Mouse (Mus musculus): ENCODE data around the gene Ntmt1.

Ntmt1 gene

DNA sequence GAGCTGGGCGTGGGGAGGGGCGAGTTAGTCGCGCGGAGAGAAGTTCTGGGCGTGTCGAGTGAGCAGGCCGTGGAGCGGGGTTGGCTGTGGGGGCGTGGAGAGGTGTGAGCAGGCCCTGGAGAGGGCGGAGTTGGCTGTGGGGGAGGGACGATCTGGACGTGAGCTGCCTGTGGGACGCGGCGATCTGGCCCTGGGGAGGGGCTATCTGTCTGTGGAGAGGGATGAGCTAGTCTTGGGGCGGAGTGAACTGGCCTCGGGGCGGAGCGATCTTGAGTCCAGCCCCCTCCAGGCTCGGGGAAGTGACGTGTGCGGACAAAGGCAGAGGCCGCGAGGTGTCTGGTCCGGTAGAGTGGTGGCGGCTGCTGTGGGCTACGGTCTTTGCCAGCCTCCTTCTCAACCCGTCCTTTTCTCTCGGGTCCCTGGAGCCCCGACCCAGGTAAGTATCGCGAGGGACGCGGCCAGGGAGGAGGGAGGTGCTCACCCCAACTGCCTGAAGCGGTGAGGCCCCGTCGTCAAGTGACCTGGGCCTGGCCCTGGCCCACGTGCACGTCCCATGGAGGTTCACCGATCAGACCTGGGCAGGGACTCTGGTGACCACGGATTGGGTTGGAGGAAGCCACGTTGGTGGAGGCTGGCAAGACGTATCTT, at the start of gene Ntmt1:
TSS of gene Ntmt1 (plus strand) at position 179 of the 648 bp plus-strand sequence.
- DNase-seq (ENCODE audit: low spot score in 2 of 2), result peak; percentile 89 to 97

- peak; percentile 28 to 54 for DNase-seq (ENCODE audit: low spot score in 2 of 2)
Measured at GRCm38 (mm10) chr2:30758341-30759087, 49.1 kb upstream of the Ntmt1 start.

DNA sequence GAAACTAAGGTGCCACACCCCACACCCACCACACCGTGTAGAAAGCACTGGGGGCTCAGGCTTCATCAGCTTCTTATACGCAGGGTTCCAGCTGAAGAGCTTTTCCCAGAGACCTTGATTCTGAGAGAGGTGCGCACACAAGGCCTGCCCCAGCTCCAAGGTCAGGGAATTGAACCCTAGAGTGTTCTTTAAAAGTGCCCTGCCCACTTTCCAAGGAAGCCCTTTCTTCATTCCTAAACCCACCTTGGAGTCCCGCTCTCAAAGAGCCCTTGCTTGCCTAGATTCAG, 48.6 kb upstream of the Ntmt1 start:
- DNase-seq (ENCODE audit: low spot score in 2 of 2), result no peak

- no peak for DNase-seq (ENCODE audit: low spot score in 2 of 2)
Measured at GRCm38 (mm10) chr2:30759442-30759841, 48.2 kb upstream of the Ntmt1 start.

DNA sequence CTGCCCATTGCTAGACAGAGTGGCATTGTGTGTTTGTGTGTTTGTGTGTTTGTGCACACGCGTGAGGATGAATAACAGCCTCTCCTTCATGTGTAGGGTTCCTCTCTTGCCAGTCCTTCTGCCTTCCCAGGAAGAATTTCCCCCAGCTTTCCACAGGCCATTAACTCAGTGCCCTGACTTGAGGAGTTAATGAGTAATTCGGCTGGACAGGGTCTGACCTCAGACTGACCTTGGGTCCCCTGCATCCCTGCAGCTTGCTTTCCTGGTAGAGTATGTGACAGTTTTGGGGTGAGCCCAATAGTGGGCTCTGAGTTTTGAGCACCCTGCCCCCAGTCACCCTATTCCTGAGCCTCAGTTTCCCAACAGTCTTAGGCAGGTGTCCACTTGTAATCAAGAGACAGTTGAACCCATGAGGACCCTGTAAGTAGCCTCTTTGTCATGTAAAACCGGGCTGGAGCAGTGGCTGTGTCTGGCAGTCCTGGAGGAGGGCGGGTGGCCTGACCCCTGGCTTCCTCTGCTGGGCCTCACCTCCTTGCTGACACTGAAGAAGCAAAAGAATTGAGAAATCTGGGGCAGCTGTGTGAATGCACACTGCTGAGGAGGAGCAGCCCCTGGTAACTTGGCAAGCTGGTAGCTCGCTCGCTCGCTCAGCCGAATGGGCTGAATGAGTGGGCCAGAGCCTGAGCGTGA, 47.6 kb upstream of the Ntmt1 start:
- DNase-seq (ENCODE audit: low spot score in 2 of 2), result no peak

GRCm38 (mm10) chr2:30760706-30761105, 46.9 kb upstream of the Ntmt1 start:
- no peak for DNase-seq (ENCODE audit: low spot score in 2 of 2)

DNA sequence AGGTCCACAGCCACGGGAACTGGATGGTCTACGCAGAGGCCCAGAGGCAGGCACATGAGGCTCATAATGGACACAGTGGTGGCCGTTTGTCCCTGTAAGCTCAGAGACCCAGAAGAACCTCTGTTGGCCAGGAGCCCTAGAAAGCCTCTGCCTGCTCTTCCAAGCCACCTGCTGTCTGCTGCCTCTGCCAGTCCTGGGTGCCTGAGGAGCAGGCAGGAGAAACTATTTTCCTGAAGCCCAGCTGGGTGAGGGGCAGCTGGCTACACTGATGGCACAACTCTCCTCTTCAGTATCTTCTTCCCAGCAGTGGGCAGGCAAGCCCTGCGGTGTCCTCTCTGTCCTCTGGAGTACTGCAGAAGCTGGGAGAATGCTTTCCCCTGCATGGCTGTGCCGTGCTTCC, 41.2 kb upstream of the Ntmt1 start:
- no peak for DNase-seq (ENCODE audit: low spot score in 2 of 2)

DNA sequence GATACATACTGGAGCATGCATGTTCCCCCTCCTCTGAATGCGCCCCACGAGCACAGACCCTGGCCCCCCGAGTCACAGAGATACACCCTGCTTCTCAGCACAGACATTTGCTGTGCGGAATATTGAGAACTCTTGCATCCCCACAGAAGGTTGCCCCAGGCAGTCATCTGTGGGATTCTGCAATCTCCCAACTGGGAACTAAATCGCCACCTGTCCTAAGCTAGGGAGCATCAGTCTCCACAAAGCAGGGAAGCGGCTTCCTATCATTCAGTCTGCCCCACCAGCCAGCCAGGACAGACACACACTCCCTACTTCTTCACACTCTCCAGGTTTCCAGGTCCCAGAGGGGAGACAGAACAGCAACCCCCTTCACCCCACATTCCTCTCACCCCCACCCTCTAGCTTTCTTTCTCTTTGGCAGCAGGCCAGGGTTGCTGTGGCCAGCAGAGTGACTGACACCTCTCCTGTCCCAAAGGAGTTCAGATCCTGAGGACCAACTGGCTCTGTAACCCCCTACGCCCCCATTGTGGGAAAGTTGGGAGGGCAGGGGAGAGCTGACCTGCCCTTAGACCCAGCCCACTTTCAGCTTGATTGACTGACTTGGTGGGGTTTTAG, 39.9 kb upstream of the Ntmt1 start:
- no peak for DNase-seq (ENCODE audit: low spot score in 2 of 2)

GRCm38 (mm10) chr2:30768529-30768928, 39.1 kb upstream of the Ntmt1 start:
- no peak for DNase-seq (ENCODE audit: low spot score in 2 of 2)

GRCm38 (mm10) chr2:30769187-30769586, 38.4 kb upstream of the Ntmt1 start:
- DNase-seq (ENCODE audit: low spot score in 2 of 2), result no peak

- no peak for DNase-seq (ENCODE audit: low spot score in 2 of 2)
Measured at GRCm38 (mm10) chr2:30771368-30771805, 36.2 kb upstream of the Ntmt1 start.

- DNase-seq (ENCODE audit: low spot score in 2 of 2), result peak; percentile 59 to 66
Measured at GRCm38 (mm10) chr2:30771806-30772460, 35.7 kb upstream of the Ntmt1 start.

DNA sequence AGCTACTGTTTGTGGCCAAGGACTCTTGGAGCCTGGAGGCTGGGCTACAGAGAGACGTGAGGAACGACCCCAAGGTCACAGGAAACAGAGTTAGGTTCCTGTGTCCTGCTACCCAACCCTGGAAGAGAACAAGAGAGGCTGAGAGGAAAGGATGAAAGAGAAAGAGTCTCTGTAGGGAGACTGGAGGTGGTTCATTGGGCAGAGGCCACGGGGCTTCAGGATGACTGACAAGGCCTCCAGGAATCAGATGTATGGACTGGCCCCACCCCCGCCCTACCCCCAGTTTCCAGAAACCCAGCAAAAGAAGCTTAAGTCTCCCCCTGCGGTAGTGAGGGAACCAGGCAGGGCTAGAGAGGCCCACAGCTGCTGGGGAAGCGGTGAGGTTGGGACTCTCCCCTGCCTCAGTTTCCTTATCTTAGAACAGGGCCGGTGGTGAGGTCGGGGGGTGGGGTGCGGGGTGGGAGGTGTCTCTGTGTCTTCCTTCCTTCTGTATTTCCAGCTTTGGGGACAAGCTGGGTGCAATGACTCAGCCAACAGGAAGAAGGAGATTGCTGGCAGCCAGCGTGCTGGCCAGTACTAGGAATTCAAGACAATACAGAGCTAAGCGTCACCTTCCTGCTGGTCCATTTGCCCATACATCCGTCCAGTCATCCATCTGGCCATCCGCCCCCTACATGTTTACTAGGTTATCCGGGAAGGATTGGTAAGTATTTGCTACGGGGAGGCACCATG, 34.9 kb upstream of the Ntmt1 start:
- DNase-seq (ENCODE audit: low spot score in 2 of 2), result no peak

DNA sequence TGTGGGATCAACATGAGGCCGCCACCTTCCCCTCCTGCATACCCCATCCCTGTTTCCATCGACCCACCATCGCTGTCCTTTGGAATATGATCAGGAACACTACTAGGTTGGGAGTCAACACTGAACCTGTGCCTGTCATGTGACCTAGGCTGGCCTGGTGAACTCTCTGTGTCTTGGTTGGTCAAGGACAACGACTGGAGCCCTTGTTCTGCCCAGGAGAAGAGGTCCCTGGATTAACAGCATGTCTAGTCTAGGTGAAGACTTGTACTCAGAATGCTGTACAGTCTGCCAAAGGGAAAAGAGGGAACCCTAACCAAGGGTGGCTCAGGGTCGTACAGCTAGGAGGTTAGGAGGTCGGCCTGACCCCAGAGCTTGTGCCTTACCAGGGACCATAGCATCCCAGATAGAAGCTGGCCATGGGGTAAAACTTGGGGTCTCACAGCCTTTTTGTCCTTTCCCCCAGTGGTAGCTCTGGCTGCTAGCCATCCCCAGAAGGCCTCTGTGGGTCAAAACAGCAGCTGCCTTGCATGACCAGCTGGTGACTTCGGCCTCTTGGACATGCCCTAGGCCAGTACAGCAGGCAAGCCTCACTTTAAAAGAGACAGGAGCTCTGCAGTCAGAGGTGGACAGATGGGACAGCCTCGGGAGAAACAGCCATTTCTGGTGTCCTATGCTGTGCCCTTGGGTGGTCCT, 34.2 kb upstream of the Ntmt1 start:
- no peak for DNase-seq (ENCODE audit: low spot score in 2 of 2)

DNA sequence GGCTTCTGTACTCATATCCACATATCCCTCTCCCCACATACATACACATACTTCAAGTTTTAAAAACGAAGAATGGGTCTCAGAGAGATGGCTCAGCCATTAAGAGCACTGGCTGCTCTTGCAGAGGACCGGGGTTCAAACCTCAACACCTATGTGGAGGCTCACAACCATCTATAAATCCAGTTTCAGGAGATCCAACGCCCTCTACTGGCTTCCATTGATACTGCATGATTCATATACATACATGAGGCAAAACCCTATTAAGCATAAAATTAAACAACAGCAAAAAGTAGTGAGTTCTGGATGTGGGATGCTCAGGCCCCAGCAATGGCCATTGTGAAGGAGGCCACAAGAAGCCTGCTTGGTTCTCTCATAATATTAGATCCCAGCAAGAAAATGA, 31.7 kb upstream of the Ntmt1 start:
- DNase-seq (ENCODE audit: low spot score in 2 of 2), result no peak

DNA sequence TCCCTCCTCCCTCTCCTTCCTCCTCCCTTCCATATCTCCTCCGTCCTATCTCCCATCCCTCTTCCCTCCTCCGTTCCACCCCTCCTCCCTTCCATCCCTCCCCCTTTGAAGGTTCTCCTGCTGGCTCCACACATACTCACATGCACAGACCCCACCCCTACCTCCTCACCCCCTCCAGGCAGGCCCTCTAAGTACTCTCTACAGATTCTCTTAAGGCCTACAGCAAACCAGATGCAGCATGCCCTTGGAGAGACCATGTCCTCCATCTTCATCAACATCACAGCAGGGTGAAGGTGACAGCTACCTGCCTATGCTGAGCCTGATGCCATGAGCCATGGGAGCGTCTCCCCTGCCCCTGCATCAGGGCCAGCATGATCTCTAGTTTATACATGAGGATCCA, 30.4 kb upstream of the Ntmt1 start:
- DNase-seq (ENCODE audit: low spot score in 2 of 2), result no peak

DNA sequence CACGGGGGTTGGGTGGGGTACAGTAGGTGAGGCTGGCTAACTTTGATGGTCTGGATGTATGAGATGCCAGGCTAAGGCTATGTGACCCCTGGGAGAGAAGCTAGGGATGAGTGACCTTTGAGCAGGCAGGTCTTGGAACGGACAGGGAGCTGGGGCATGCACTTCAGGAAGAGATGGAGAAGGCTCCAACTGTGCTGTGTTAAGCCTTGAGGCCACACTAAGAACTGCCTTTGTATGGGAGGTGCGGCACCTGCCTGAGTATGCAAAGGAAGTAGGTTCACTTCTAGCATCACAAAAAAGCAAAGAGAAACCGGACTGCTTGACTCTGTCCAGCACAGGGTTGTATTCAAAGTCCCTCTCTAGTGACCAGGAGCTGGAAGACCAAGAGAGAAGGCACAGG, 29.4 kb upstream of the Ntmt1 start:
- no peak for DNase-seq (ENCODE audit: low spot score in 2 of 2)

GRCm38 (mm10) chr2:30779241-30779640, 28.4 kb upstream of the Ntmt1 start:
- DNase-seq (ENCODE audit: low spot score in 2 of 2), result no peak

GRCm38 (mm10) chr2:30782312-30783290, 25.0 kb upstream of the Ntmt1 start:
- DNase-seq (ENCODE audit: low spot score in 2 of 2), result no peak

GRCm38 (mm10) chr2:30783346-30783745, 24.3 kb upstream of the Ntmt1 start:
- peak; percentile 52 to 66 for DNase-seq (ENCODE audit: low spot score in 2 of 2)

Data from frontal cortex, postnatal 25 days (tissue).